Mouse (Mus musculus) heart, postnatal 0 days (tissue): ENCODE results near the gene Gm42742.

Experiments used
- CTCF ChIP-seq: IDR thresholded peaks from 2 replicates; pipeline ENCODE4 v1.5.1; 2016; ENCODE audit warnings: antibody characterized with exemption, control low read depth, low read depth
- EP300 ChIP-seq: IDR thresholded peaks from 2 replicates; pipeline ENCODE4 v1.6.1; 2016; ENCODE audit warnings: antibody characterized with exemption, low read depth

GRCm38 (mm10) chr7:127011051-127011450, 9.8 kb downstream of the Gm42742 start:
- no peak for TF ChIP-seq CTCF
- TF ChIP-seq EP300, result no peak
